Mouse (Mus musculus) kidney, adult 2 months (tissue): ENCODE measurements around the gene Ebf1. TPM values are rescaled to one million over a fixed set of nuclear protein-coding genes. Genes with fewer than 3 reads are reported as not detected.

Source experiments
- DNase-seq: peaks from one replicate; pipeline ENCODE4 v3.0.0; 2021
- H3K27ac ChIP-seq: fragments of 200-500 bp; 2 replicates; pipeline ENCODE4 v1.5.1; 2012; ENCODE audit warnings: low read depth, low read length, control low read depth, inconsistent platforms; ENCODE audit not compliant: insufficient read depth
- H3K27me3 ChIP-seq: fragments of 200-500 bp; replicated peaks from 2 replicates; pipeline ENCODE4 v1.6.1; 2012; ENCODE audit warnings: mild to moderate bottlenecking, moderate library complexity, low read length, inconsistent platforms; ENCODE audit not compliant: control insufficient read depth, insufficient read depth
- H3K36me3 ChIP-seq: fragments of 200-500 bp; 2 replicates; pipeline ENCODE4 v1.6.1; 2012; ENCODE audit warnings: mild to moderate bottlenecking, moderate library complexity, low read length, inconsistent platforms; ENCODE audit not compliant: control insufficient read depth, insufficient read depth
- H3K4me1 ChIP-seq: fragments of 200-500 bp; 2 replicates; pipeline ENCODE4 v1.6.1; 2011; ENCODE audit warnings: low read length; ENCODE audit not compliant: control insufficient read depth, insufficient read depth
- H3K4me3 ChIP-seq: fragments of 200-500 bp; 2 replicates; pipeline ENCODE4 v1.5.1; 2011; ENCODE audit warnings: mild to moderate bottlenecking, low read depth, low read length, control low read depth; ENCODE audit not compliant: insufficient read depth
- CTCF ChIP-seq: fragments of 200-500 bp; conservative IDR thresholded peaks from 2 replicates; pipeline ENCODE4 v1.5.1; 2011; ENCODE audit warnings: low read depth, mild to moderate bottlenecking, control low read depth, low read length, moderate library complexity, mixed read lengths; ENCODE audit not compliant: insufficient read depth, insufficient read length
- POLR2A ChIP-seq: fragments of 200-500 bp; IDR thresholded peaks from one replicate; pipeline ENCODE4 v1.6.1; 2011; ENCODE audit warnings: low read depth, low read length, control low read depth
- WGBS: fragments of 180-500 bp; shearing (Covaris S2); methylation state at CpG from one replicate; pipeline ENCODE4 v1.1.7; 2018; 5-methylcytosine and 5-hydroxymethylcytosine counted together
- polyA plus RNA-seq: library from polyadenylated mRNA; depleted of rRNA; stranded (reverse); fragments of >200 nt; gene quantifications from 2 replicates; pipeline ENCODE4 v1.2.3, GENCODE M21; 2012

Gene Ebf1
- polyA plus RNA-seq, 1 experiment = 12.2 TPM

DNA sequence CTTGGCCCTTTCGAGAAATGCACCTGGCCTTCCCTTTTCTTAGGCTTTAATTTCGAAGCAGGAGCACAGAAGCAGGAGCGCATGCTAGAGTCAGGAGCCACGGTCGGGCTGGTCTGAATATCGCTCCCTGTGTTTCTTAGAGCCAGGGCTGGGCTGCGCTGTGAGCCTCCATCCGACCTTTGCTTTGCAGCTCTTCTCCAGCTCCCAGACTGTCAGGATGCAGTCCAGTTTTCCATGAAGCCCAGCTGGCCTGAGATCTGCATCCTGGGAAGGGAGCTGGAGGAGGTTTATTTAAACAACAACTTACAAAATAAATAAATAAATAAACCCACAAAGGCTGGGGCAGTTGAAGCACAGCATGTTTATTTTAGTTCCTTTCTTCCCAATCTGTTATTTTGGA lies 299.9 kb downstream of the Ebf1 start:
- 63% methylated on average over 8 of the region's 8 CpGs for WGBS
- Histone ChIP-seq H3K27me3 (no peaks in the 10 kb centered on the region), H3K36me3 (no peaks in the 10 kb centered on the region), H3K27ac (no peak overlapping the region), H3K4me3 (no peak overlapping the region), H3K4me1 (no peaks in the 10 kb centered on the region)
- TF ChIP-seq POLR2A = no peak
- TF ChIP-seq CTCF = no peak
- DNase-seq = no peak

DNA sequence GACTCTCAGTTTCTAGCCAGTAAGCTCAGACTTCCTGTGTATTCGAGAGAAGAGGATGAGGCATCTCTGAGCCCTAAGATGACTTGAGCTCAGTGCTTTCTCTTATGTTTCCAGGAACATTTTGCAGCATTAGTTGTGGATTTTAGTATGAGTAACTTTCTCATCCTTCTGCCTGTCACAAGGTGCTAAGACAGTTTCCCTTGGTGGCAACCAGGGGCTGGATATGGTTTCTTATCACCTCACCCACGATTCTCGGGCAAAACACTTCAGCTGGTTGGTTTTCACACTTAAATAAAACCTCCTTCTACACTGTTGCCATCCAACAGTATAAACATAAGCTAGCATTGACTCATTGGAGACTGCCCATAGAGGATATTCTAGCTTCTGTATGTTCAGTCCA lies 306.0 kb downstream of the Ebf1 start:
- H3K27me3 ChIP-seq = no peaks in the 10 kb centered on the region
- WGBS = 72% methylated on average over 3 of the region's 3 CpGs

DNA sequence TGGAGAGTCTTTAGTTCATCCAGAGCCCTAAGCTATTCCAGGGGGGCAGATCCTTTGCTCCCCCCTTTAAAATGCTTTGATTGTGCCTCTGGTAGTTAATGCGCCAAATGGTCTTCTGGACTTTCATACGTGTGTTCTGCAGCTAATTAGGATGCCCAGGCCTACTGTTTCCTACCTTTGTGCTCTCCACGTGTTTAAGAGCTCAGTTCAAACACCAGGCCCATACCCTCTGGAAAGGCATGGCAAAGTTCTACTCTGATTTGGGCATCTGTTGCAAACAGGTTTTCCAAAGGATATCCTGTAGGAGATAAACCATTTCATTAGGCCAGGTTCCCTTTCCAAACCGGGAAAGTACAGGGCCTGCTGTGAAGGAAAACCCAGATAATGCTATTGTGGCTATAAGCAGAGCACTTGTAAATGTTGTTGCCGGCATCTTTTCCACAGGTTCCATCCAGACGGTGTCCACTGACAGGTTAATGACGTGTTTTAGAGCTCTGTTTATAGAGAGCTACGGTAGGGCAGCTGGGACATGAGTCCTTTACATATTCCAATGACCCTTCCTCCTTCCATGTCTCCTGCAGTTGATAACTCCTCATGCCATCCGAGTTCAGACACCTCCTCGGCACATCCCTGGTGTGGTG lies 306.9 kb downstream of the Ebf1 start:
- H3K27me3 ChIP-seq = no peaks in the 10 kb centered on the region
- H3K4me3 ChIP-seq = no peak overlapping the region
- no peak for DNase-seq
- no peaks in the 10 kb centered on the region for H3K36me3 ChIP-seq
- no peak overlapping the region for H3K27ac ChIP-seq
- TF ChIP-seq CTCF = no peak
- TF ChIP-seq POLR2A = no peak
- H3K4me1 ChIP-seq = no peaks in the 10 kb centered on the region
- 59% methylated on average over 10 of the region's 10 CpGs for WGBS

More for the DNA sequence above, 306.0 kb downstream of the Ebf1 start:
- no peak for TF ChIP-seq POLR2A
- TF ChIP-seq CTCF = no peak
- H3K4me3 ChIP-seq = no peak overlapping the region
- H3K4me1 ChIP-seq = no peaks in the 10 kb centered on the region
- H3K36me3 ChIP-seq = no peaks in the 10 kb centered on the region
- no peak for DNase-seq
- no peak overlapping the region for H3K27ac ChIP-seq

DNA sequence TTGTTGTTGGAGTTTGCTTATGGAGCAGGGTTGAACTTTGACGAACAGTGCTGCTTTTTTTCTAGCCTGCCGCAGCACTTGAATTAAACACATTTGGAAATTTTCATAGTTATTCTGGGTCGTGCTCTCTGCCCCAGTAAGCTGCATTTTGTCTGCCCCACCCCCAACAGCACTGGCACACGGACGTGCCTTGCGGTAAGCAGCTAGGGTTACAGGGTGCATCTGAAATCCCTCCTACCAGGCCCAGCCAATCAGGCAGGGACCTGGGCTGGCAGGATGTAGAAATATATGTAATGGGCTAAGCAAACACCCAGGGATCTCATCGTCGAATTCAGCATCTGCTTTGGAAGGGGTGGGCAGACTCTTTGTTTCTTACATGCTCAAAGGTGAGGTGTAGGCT lies 307.8 kb downstream of the Ebf1 start:
- no peaks in the 10 kb centered on the region for H3K27me3 ChIP-seq
- 39% methylated on average over 8 of the region's 8 CpGs for WGBS
- no peak overlapping the region for H3K4me3 ChIP-seq
- TF ChIP-seq CTCF (no peak), POLR2A (no peak)
- DNase-seq = peak; percentile 50
- H3K4me1 ChIP-seq = no peaks in the 10 kb centered on the region
- H3K27ac ChIP-seq = 0 out of 2 replicates have a peak overlapping the region, but pooled peaks have one; percentile 18
- H3K36me3 ChIP-seq = no peaks in the 10 kb centered on the region

DNA sequence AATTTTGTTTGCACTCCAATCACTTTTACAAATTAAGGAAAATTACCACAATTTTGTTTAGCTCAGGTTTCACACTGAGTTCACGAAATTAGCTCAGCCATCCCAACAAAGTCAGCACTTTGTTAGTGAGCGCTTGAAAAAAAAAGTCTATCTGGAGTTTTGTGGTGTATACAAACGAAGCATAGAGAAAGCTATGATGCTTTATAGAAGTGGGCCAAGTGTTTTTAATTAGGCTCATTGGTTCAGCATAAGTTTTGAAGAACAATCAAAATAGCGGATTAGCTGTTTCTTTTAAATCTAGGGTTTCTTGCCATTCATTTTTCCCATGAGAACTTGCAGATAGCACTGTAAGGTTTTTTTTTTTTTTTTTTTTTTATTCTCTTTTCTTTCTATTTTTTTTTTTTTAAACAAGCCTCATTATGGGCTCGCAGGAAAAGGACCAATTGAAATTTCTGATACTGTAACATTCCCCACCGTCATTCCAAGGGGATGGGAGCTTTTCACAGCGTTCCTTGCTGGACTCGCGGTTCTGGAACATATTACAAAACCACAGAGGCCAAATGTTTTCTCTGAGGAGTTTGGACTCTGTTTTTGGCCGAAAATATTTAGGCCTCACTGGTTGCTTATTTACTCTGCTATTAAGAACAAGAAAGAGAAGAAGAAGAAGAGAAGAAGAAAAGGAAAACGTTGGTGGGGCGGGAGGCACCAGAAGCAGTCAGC lies 308.8 kb downstream of the Ebf1 start:
- H3K27ac ChIP-seq = no peak overlapping the region
- peak; percentile 58 for DNase-seq
- no peak overlapping the region for H3K4me3 ChIP-seq
- no peak for TF ChIP-seq POLR2A
- TF ChIP-seq CTCF = no peak
- no peaks in the 10 kb centered on the region for H3K27me3 ChIP-seq
- no peaks in the 10 kb centered on the region for H3K4me1 ChIP-seq
- WGBS = 66% methylated on average over 12 of the region's 12 CpGs
- H3K36me3 ChIP-seq = no peaks in the 10 kb centered on the region

DNA sequence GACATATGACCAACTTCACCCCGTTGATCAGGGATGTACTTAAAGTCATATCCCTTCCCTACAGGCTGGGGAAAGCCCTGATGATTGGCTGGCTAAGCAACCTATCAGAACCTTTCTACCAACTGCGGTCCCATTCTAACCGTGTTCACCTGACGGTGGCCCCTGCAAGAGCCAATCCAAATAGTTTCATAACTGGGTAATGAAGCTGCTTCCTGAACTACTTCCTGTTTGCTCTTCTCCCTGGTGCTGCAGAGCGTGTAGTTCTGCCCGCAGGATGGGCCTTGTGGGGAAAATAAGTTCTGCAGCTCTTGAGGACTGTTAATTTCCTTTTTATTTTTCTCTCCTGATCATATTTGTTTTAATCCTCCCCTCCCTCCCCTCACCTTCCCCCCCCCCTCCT lies 311.3 kb downstream of the Ebf1 start:
- 79% methylated on average over 6 of the region's 6 CpGs for WGBS
- H3K27me3 ChIP-seq = no peaks in the 10 kb centered on the region
- TF ChIP-seq POLR2A (no peak), CTCF (no peak)
- H3K27ac ChIP-seq = no peak overlapping the region
- no peaks in the 10 kb centered on the region for H3K4me1 ChIP-seq
- H3K4me3 ChIP-seq = no peak overlapping the region
- H3K36me3 ChIP-seq = no peaks in the 10 kb centered on the region
- DNase-seq = no peak

DNA sequence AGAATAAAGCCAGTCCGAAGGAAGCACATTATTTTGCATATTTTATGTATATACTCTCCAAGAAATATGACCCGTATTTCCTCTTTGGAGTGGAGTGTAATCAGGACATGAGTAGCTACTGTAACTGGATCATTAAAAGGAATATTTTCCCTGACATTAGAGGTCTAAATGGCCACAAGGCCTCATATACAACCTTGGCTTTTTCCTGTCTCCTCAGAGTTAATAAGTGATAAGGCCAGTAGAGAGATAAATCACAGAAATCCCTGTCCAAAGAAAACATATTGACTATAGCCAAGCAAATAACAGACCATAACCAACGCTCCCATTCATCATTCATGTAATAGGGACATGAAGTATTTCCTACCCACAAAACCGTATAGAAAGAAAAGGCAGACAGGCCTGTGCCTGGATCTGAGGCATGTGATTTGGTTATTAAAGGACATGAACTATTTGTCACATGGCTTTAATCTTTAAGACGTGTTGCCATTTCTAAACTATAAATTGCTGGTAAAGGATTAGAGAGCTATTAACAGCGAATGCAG lies 315.9 kb downstream of the Ebf1 start:
- no peaks in the 10 kb centered on the region for H3K4me1 ChIP-seq

More for the DNA sequence above, 315.9 kb downstream of the Ebf1 start:
- TF ChIP-seq POLR2A = no peak
- no peak for TF ChIP-seq CTCF
- no peaks in the 10 kb centered on the region for H3K36me3 ChIP-seq
- DNase-seq = no peak
- H3K27me3 ChIP-seq = no peaks in the 10 kb centered on the region
- WGBS = 74% methylated on average over 6 of the region's 6 CpGs
- H3K27ac ChIP-seq = no peak overlapping the region
- H3K4me3 ChIP-seq = no peak overlapping the region
